Mouse (Mus musculus) cerebellum, adult 8-10 months (tissue): Measurements from ENCODE around the gene 5830473C10Rik.

Source experiments
- DNase-seq: peaks from one replicate; pipeline ENCODE4 v3.0.0; 2022

The 5830473C10Rik gene

GRCm38 (mm10) chr5:90560743-90561142 lies at the start of gene 5830473C10Rik:
Gene 5830473C10Rik (plus strand): TSS chr5:90561107.
- no peak for DNase-seq

GRCm38 (mm10) chr5:90512288-90512955 lies 48.5 kb upstream of the 5830473C10Rik start:
- no peak for DNase-seq

- no peak for DNase-seq
Observed at GRCm38 (mm10) chr5:90515561-90515960, 45.3 kb upstream of the 5830473C10Rik start.

GRCm38 (mm10) chr5:90518356-90519100 lies 42.4 kb upstream of the 5830473C10Rik start, which contains the start of gene Afm:
Gene Afm (plus strand): TSS chr5:90518932.
- no peak for DNase-seq

GRCm38 (mm10) chr5:90551191-90551590 lies 9.7 kb upstream of the 5830473C10Rik start:
- DNase-seq, result no peak

- no peak for DNase-seq
Observed at GRCm38 (mm10) chr5:90556052-90556451, 4.9 kb upstream of the 5830473C10Rik start.

GRCm38 (mm10) chr5:90561721-90562275 lies 891 bp downstream of the 5830473C10Rik start:
- DNase-seq, result no peak

- DNase-seq, result no peak
Observed at GRCm38 (mm10) chr5:90562880-90563279, 2.0 kb downstream of the 5830473C10Rik start.

- no peak for DNase-seq
Observed at GRCm38 (mm10) chr5:90564161-90564560, 3.3 kb downstream of the 5830473C10Rik start.

GRCm38 (mm10) chr5:90565205-90565604 lies 4.3 kb downstream of the 5830473C10Rik start:
- no peak for DNase-seq

- no peak for DNase-seq
Observed at GRCm38 (mm10) chr5:90567788-90568187, 6.9 kb downstream of the 5830473C10Rik start.

- DNase-seq, result no peak
Observed at GRCm38 (mm10) chr5:90568338-90568737, 7.4 kb downstream of the 5830473C10Rik start.

GRCm38 (mm10) chr5:90571216-90571615 lies 10.3 kb downstream of the 5830473C10Rik start:
- no peak for DNase-seq

GRCm38 (mm10) chr5:90577751-90578150 lies 16.8 kb downstream of the 5830473C10Rik start:
- no peak for DNase-seq

- DNase-seq, result no peak
Observed at GRCm38 (mm10) chr5:90579556-90579955, 18.6 kb downstream of the 5830473C10Rik start.

- no peak for DNase-seq
Observed at GRCm38 (mm10) chr5:90582179-90582578, 21.3 kb downstream of the 5830473C10Rik start.

GRCm38 (mm10) chr5:90584799-90585198 lies 23.9 kb downstream of the 5830473C10Rik start:
- DNase-seq, result no peak

GRCm38 (mm10) chr5:90586511-90586910 lies 25.6 kb downstream of the 5830473C10Rik start:
- DNase-seq, result no peak

- DNase-seq, result no peak
Observed at GRCm38 (mm10) chr5:90588104-90588503, 27.2 kb downstream of the 5830473C10Rik start.

GRCm38 (mm10) chr5:90588708-90589595 lies 28.0 kb downstream of the 5830473C10Rik start:
- peak; percentile 61 for DNase-seq

GRCm38 (mm10) chr5:90590676-90591075 lies 29.8 kb downstream of the 5830473C10Rik start:
- DNase-seq, result no peak

- no peak for DNase-seq
Observed at GRCm38 (mm10) chr5:90591936-90592335, 31.0 kb downstream of the 5830473C10Rik start.

GRCm38 (mm10) chr5:90594945-90595344 lies 34.0 kb downstream of the 5830473C10Rik start:
- DNase-seq, result no peak
